Mouse (Mus musculus): ENCODE data around the gene Slc16a9. TPM values are rescaled to one million over a fixed set of nuclear protein-coding genes. Genes with fewer than 3 reads are reported as not detected.

The Slc16a9 gene
- 1.4 and 1.9 TPM in 2 replicates for polyA plus RNA-seq (2016; fragmentation: Nextera tagmentation; extraction: Ambion mirVana)

- no peak within 1 kb of the TSS for H3K27ac ChIP-seq
- WGBS: 0% methylated on average over 45 of the region's 54 CpGs
- peak within 1 kb of the TSS; percentile 63 for H3K9ac ChIP-seq
- peaks cover 48% of the 10 kb centered on the region for H3K27me3 ChIP-seq
- peak within 1 kb of the TSS; percentile 55 for H3K4me3 ChIP-seq
- H3K4me1 ChIP-seq: peaks cover 4% of the 10 kb centered on the region; the same call in 1 of the 2 replicates
- peak within 1 kb of the TSS; percentile 75 for H3K4me2 ChIP-seq (replicated peaks)
- H3K9me3 ChIP-seq: no peaks in the 10 kb centered on the region
- ATAC-seq (ENCODE audit: insufficient number of reproducible peaks, insufficient read depth, low FRiP score, low TSS enrichment): peak; percentile 93
- H3K36me3 ChIP-seq: no peaks in the 10 kb centered on the region
Observed at GRCm38 (mm10) chr10:70244921-70245558, at the start of gene Slc16a9. Slc16a9 (plus strand) TSS chr10:70245100.

GRCm38 (mm10) chr10:70195279-70195678 is 49.6 kb upstream of the Slc16a9 start:
- WGBS: 65% methylated on average over 7 of the region's 7 CpGs
- H3K27me3 ChIP-seq: no peaks in the 10 kb centered on the region
- H3K9ac ChIP-seq: no peak overlapping the region
- H3K4me3 ChIP-seq: no peak overlapping the region
- no peak for ATAC-seq (ENCODE audit: insufficient number of reproducible peaks, insufficient read depth, low FRiP score, low TSS enrichment)
- H3K36me3 ChIP-seq: peaks cover 7% of the 10 kb centered on the region
- H3K4me1 ChIP-seq: peaks cover 11% of the 10 kb centered on the region; the same call in 1 of the 2 replicates
- H3K9me3 ChIP-seq: no peaks in the 10 kb centered on the region
- H3K4me2 ChIP-seq (replicated peaks): no peak overlapping the region
- H3K27ac ChIP-seq: no peak overlapping the region

- H3K4me3 ChIP-seq: no peak overlapping the region
- H3K4me2 ChIP-seq (replicated peaks): no peak overlapping the region
- H3K27ac ChIP-seq: no peak overlapping the region
- WGBS: 33% methylated on average over 7 of the region's 7 CpGs
- no peak for ATAC-seq (ENCODE audit: insufficient number of reproducible peaks, insufficient read depth, low FRiP score, low TSS enrichment)
- H3K36me3 ChIP-seq: peaks cover 6% of the 10 kb centered on the region
- H3K27me3 ChIP-seq: no peaks in the 10 kb centered on the region
- H3K9ac ChIP-seq: no peak overlapping the region
- H3K9me3 ChIP-seq: no peaks in the 10 kb centered on the region
- H3K4me1 ChIP-seq: peaks cover 11% of the 10 kb centered on the region; the same call in 1 of the 2 replicates
Observed at GRCm38 (mm10) chr10:70195786-70196185, 49.1 kb upstream of the Slc16a9 start.

- Histone ChIP-seq H3K4me1 (peaks cover 14% of the 10 kb centered on the region; the same call in 1 of the 2 replicates), H3K9me3 (no peaks in the 10 kb centered on the region), H3K27me3 (no peaks in the 10 kb centered on the region), H3K27ac (no peak overlapping the region), H3K4me3 (no peak overlapping the region), H3K36me3 (peaks cover 6% of the 10 kb centered on the region; the same call in 1 of the 2 replicates), H3K9ac (no peak overlapping the region), H3K4me2 (replicated peaks) (no peak overlapping the region)
- 87% methylated on average over 6 of the region's 6 CpGs for WGBS
- no peak for ATAC-seq (ENCODE audit: insufficient number of reproducible peaks, insufficient read depth, low FRiP score, low TSS enrichment)
Observed at GRCm38 (mm10) chr10:70196666-70197065, 48.2 kb upstream of the Slc16a9 start.

GRCm38 (mm10) chr10:70197601-70198000 is 47.3 kb upstream of the Slc16a9 start:
- Histone ChIP-seq H3K9me3 (peaks cover 3% of the 10 kb centered on the region; the same call in 1 of the 2 replicates), H3K4me2 (replicated peaks) (no peak overlapping the region), H3K9ac (no peak overlapping the region), H3K27ac (no peak overlapping the region), H3K36me3 (peaks cover 5% of the 10 kb centered on the region; the same call in 1 of the 2 replicates), H3K4me3 (no peak overlapping the region), H3K4me1 (peaks cover 14% of the 10 kb centered on the region; the same call in 1 of the 2 replicates), H3K27me3 (no peaks in the 10 kb centered on the region)
- 76% methylated on average over 2 of the region's 2 CpGs for WGBS
- ATAC-seq (ENCODE audit: insufficient number of reproducible peaks, insufficient read depth, low FRiP score, low TSS enrichment): no peak

GRCm38 (mm10) chr10:70198012-70198411 is 46.9 kb upstream of the Slc16a9 start:
- Histone ChIP-seq H3K9ac (no peak overlapping the region), H3K36me3 (peaks cover 3% of the 10 kb centered on the region; the same call in 1 of the 2 replicates), H3K9me3 (peaks cover 3% of the 10 kb centered on the region; the same call in 1 of the 2 replicates), H3K4me1 (peaks cover 14% of the 10 kb centered on the region; the same call in 1 of the 2 replicates), H3K4me2 (replicated peaks) (no peak overlapping the region), H3K27ac (no peak overlapping the region), H3K4me3 (no peak overlapping the region), H3K27me3 (no peaks in the 10 kb centered on the region)
- no peak for ATAC-seq (ENCODE audit: insufficient number of reproducible peaks, insufficient read depth, low FRiP score, low TSS enrichment)
- WGBS: 69% methylated on average over 6 of the region's 6 CpGs

- Histone ChIP-seq H3K9ac (no peak overlapping the region), H3K36me3 (no peaks in the 10 kb centered on the region), H3K4me3 (no peak overlapping the region), H3K27me3 (no peaks in the 10 kb centered on the region), H3K9me3 (peaks cover 3% of the 10 kb centered on the region; the same call in 1 of the 2 replicates), H3K4me1 (peaks cover 14% of the 10 kb centered on the region; the same call in 1 of the 2 replicates), H3K4me2 (replicated peaks) (no peak overlapping the region), H3K27ac (no peak overlapping the region)
- WGBS: 95% methylated on average over 7 of the region's 7 CpGs
- ATAC-seq (ENCODE audit: insufficient number of reproducible peaks, insufficient read depth, low FRiP score, low TSS enrichment): no peak
Observed at GRCm38 (mm10) chr10:70198951-70199463, 45.9 kb upstream of the Slc16a9 start.

- H3K4me3 ChIP-seq: no peak overlapping the region
- no peak overlapping the region for H3K27ac ChIP-seq
- ATAC-seq (ENCODE audit: insufficient number of reproducible peaks, insufficient read depth, low FRiP score, low TSS enrichment): no peak
- H3K9me3 ChIP-seq: peaks cover 3% of the 10 kb centered on the region; the same call in 1 of the 2 replicates
- no peak overlapping the region for H3K4me2 ChIP-seq (replicated peaks)
- no peaks in the 10 kb centered on the region for H3K27me3 ChIP-seq
- H3K9ac ChIP-seq: no peak overlapping the region
- peaks cover 14% of the 10 kb centered on the region; the same call in 1 of the 2 replicates for H3K4me1 ChIP-seq
- H3K36me3 ChIP-seq: no peaks in the 10 kb centered on the region
- 85% methylated on average over 6 of the region's 6 CpGs for WGBS
Observed at GRCm38 (mm10) chr10:70199466-70200210, 45.3 kb upstream of the Slc16a9 start.

GRCm38 (mm10) chr10:70200889-70201500 is 43.9 kb upstream of the Slc16a9 start:
- no peak overlapping the region for H3K9ac ChIP-seq
- H3K9me3 ChIP-seq: peaks cover 3% of the 10 kb centered on the region; the same call in 1 of the 2 replicates
- H3K4me2 ChIP-seq (replicated peaks): no peak overlapping the region; the same call in 1 of the 2 replicates
- H3K36me3 ChIP-seq: no peaks in the 10 kb centered on the region
- H3K27ac ChIP-seq: no peak overlapping the region
- no peak for ATAC-seq (ENCODE audit: insufficient number of reproducible peaks, insufficient read depth, low FRiP score, low TSS enrichment)
- peaks cover 10% of the 10 kb centered on the region; the same call in 1 of the 2 replicates for H3K4me1 ChIP-seq
- no peaks in the 10 kb centered on the region for H3K27me3 ChIP-seq
- 41% methylated on average over 12 of the region's 12 CpGs for WGBS
- no peak overlapping the region for H3K4me3 ChIP-seq

- H3K4me1 ChIP-seq: peaks cover 9% of the 10 kb centered on the region; the same call in 1 of the 2 replicates
- H3K4me3 ChIP-seq: no peak within 1 kb of the TSS
- no peaks in the 10 kb centered on the region for H3K27me3 ChIP-seq
- 48% methylated on average over 17 of the region's 17 CpGs for WGBS
- H3K4me2 ChIP-seq (replicated peaks): 0 out of 2 replicates have a peak within 1 kb of the TSS, but pooled peaks have one; percentile 11
- peaks cover 3% of the 10 kb centered on the region; the same call in 1 of the 2 replicates for H3K9me3 ChIP-seq
- no peak for ATAC-seq (ENCODE audit: insufficient number of reproducible peaks, insufficient read depth, low FRiP score, low TSS enrichment)
- H3K36me3 ChIP-seq: no peaks in the 10 kb centered on the region
- no peak within 1 kb of the TSS; the same call in 1 of the 2 replicates for H3K27ac ChIP-seq
- no peak within 1 kb of the TSS for H3K9ac ChIP-seq
Observed at GRCm38 (mm10) chr10:70204505-70205399, 40.1 kb upstream of the Slc16a9 start, which contains the start of gene Mrln. Mrln (plus strand) TSS chr10:70204664.

Measured in embryonic facial prominence, embryonic 12.5 days (tissue).